Mouse (Mus musculus) embryonic facial prominence, embryonic 14.5 days (tissue): ENCODE results near the gene Ldlrad3. TPM values are rescaled to one million over a fixed set of nuclear protein-coding genes. Genes with fewer than 3 reads are reported as not detected.
A peak's percentile ranks its signal among the peaks of the same experiment; 100 is the strongest.

Source experiments
- ATAC-seq: fragments of 200-750 bp; cut with Nextera tagmentation; 2 replicates; pipeline ENCODE4 v1.8.0; 2017; ENCODE audit warnings: low read depth, moderate number of reproducible peaks, moderate TSS enrichment
- DNase-seq: peaks from one replicate; pipeline ENCODE4 v3.0.0-alpha.2; 2015; ENCODE audit warnings: low spot score
- H3K27ac ChIP-seq: fragments of 300-500 bp; sonication (generic); replicated peaks from 2 replicates; pipeline ENCODE4 v1.5.1; 2014; ENCODE audit warnings: low read depth, mild to moderate bottlenecking, low read length, moderate library complexity
- H3K27me3 ChIP-seq: fragments of 300-500 bp; sonication (generic); replicated peaks from 2 replicates; pipeline ENCODE4 v1.6.1; 2014; ENCODE audit warnings: low read length; ENCODE audit not compliant: control insufficient read depth, insufficient read depth
- H3K36me3 ChIP-seq: fragments of 300-500 bp; sonication (generic); 2 replicates; pipeline ENCODE4 v1.6.1; 2014; ENCODE audit warnings: low read length, mixed read lengths; ENCODE audit not compliant: control insufficient read depth, insufficient read depth
- H3K4me1 ChIP-seq: fragments of 300-500 bp; sonication (generic); 2 replicates; pipeline ENCODE4 v1.6.1; 2014; ENCODE audit warnings: antibody characterized with exemption, low read length; ENCODE audit not compliant: control insufficient read depth, insufficient read depth
- H3K4me2 ChIP-seq: fragments of 300-500 bp; sonication (generic); 2 replicates; pipeline ENCODE4 v1.6.1; 2014; ENCODE audit warnings: low read depth, mild to moderate bottlenecking, low read length, moderate library complexity, mixed read lengths
- H3K4me3 ChIP-seq: fragments of 300-500 bp; sonication (generic); 2 replicates; pipeline ENCODE4 v1.5.1; 2014; ENCODE audit warnings: low read depth, mild to moderate bottlenecking, low read length
- H3K9ac ChIP-seq: fragments of 300-500 bp; sonication (generic); 2 replicates; pipeline ENCODE4 v1.6.1; 2014; ENCODE audit warnings: low read depth, mild to moderate bottlenecking, low read length, moderate library complexity, mixed read lengths
- H3K9me3 ChIP-seq: fragments of 300-500 bp; sonication (generic); 2 replicates; pipeline ENCODE4 v1.6.1; 2016; ENCODE audit warnings: low read length; ENCODE audit not compliant: control insufficient read depth
- WGBS: fragments of 180-500 bp; shearing (Covaris S2); extraction: QIAGEN DNeasy Blood & Tissue Kit; methylation state at CpG from one replicate; pipeline ENCODE4 v1.1.7; 2014; 5-methylcytosine and 5-hydroxymethylcytosine counted together
- polyA plus RNA-seq: library from polyadenylated mRNA; unstranded; fragments of >200 nt; fragmentation: Nextera tagmentation; extraction: Ambion mirVana; gene quantifications from 2 replicates; pipeline ENCODE4 v1.2.1, GENCODE M21; 2014

The Ldlrad3 gene
- polyA plus RNA-seq, 1 experiment from 2014 or later: 48.2 TPM

DNA sequence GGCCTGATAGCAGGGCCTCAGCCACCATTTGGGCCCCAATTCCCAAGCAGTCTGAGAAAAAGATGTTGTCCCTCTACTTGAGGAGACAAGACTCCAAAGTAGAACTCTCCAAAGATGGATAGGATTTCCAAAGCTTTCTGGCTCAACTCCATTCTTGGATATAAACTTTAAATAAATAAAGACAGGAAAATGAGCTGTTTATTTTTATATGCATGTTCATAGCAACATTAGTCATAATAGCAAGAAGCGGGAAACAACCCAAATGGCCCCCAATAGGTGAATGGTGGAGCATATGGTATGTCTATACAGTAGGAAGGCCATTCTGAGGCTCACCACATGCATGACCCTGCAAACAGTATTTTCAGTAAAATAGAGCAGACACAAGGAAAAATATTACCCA is 251.2 kb downstream of the Ldlrad3 start:
- H3K4me2 ChIP-seq: no peak overlapping the region
- H3K27me3 ChIP-seq: no peaks in the 10 kb centered on the region
- no peaks in the 10 kb centered on the region for H3K9me3 ChIP-seq
- no peak overlapping the region for H3K4me3 ChIP-seq
- ATAC-seq (no peak), DNase-seq (no peak)
- no peak overlapping the region for H3K27ac ChIP-seq
- H3K9ac ChIP-seq: no peak overlapping the region
- H3K4me1 ChIP-seq: 0 out of 2 replicates have a peak, but pooled peaks cover 6% of the 10 kb centered on the region
- WGBS: 75% methylated on average over 1 of the region's 1 CpGs
- no peaks in the 10 kb centered on the region for H3K36me3 ChIP-seq

GRCm38 (mm10) chr2:101933301-101933700 is 252.9 kb downstream of the Ldlrad3 start:
- WGBS: 67% methylated on average over 3 of the region's 3 CpGs
- Histone ChIP-seq H3K27ac (no peak overlapping the region), H3K9ac (no peak overlapping the region), H3K4me2 (no peak overlapping the region), H3K27me3 (no peaks in the 10 kb centered on the region), H3K4me1 (0 out of 2 replicates have a peak, but pooled peaks cover 6% of the 10 kb centered on the region), H3K9me3 (no peaks in the 10 kb centered on the region), H3K4me3 (no peak overlapping the region), H3K36me3 (no peaks in the 10 kb centered on the region)
- no peak for DNase-seq
- no peak for ATAC-seq

GRCm38 (mm10) chr2:101932169-101932936 is 253.8 kb downstream of the Ldlrad3 start:
- Histone ChIP-seq H3K27ac (no peak overlapping the region), H3K4me1 (0 out of 2 replicates have a peak, but pooled peaks cover 6% of the 10 kb centered on the region), H3K36me3 (no peaks in the 10 kb centered on the region), H3K9ac (no peak overlapping the region), H3K4me2 (no peak overlapping the region), H3K27me3 (no peaks in the 10 kb centered on the region), H3K4me3 (no peak overlapping the region), H3K9me3 (no peaks in the 10 kb centered on the region)
- ATAC-seq: no peak
- DNase-seq: peak; percentile 12
- 57% methylated on average over 14 of the region's 14 CpGs for WGBS

DNA sequence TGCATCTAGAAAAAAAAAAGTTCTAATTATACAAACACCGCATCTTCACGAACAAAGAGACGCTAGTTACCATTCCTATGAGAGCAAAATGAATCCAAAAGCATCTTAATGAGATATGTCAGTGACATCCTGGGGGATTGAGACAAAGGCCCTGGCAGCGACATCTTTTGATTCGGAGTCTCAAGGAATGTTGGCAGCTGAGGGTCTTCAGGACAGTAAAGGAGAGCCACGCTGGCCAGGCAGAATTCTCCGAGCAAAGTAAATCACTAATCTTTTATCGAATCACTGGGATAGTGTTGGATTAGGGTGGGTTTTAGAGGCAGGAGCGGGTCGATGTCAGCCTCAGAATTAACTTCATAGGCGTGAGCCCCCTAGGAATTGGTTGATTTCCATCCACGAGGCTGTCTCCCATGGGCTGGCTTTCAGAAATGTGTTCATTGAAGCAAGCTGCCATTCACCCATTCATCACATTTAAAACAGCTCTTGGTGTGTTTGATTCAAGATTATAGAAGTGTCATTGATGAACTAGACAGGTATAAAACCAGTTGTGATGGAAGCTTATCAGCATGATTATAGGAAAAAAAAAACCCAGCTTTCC is 260.5 kb downstream of the Ldlrad3 start:
- WGBS: 79% methylated on average over 12 of the region's 12 CpGs
- H3K36me3 ChIP-seq: no peaks in the 10 kb centered on the region
- H3K27ac ChIP-seq: no peak overlapping the region
- no peaks in the 10 kb centered on the region for H3K9me3 ChIP-seq
- no peak for ATAC-seq
- no peaks in the 10 kb centered on the region for H3K4me1 ChIP-seq
- no peaks in the 10 kb centered on the region for H3K27me3 ChIP-seq
- no peak overlapping the region for H3K4me2 ChIP-seq
- H3K9ac ChIP-seq: no peak overlapping the region
- H3K4me3 ChIP-seq: no peak overlapping the region
- no peak for DNase-seq

DNA sequence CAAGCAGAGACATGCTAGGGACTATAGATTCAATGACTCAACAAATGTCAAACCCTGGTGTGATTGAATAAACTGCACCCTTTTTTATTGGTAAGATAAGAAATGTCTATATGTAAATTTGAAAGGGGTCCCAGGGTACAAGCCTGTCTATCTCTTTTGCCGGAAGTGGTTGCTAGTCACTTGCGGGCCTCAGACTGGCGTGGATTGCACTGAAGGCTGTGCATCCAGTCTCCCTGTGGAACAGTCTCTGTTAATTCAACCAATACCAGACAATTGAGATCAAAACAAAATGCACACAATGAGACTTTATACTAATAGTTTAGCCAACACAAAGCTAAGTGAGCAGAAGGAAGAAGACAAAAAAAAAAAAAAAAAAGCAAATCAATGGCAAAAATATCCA is 261.0 kb downstream of the Ldlrad3 start:
- Histone ChIP-seq H3K4me3 (no peak overlapping the region), H3K36me3 (no peaks in the 10 kb centered on the region), H3K4me1 (no peaks in the 10 kb centered on the region), H3K9ac (no peak overlapping the region), H3K9me3 (no peaks in the 10 kb centered on the region), H3K4me2 (no peak overlapping the region), H3K27me3 (no peaks in the 10 kb centered on the region), H3K27ac (no peak overlapping the region)
- ATAC-seq: no peak
- no peak for DNase-seq
- 88% methylated on average over 3 of the region's 3 CpGs for WGBS

DNA sequence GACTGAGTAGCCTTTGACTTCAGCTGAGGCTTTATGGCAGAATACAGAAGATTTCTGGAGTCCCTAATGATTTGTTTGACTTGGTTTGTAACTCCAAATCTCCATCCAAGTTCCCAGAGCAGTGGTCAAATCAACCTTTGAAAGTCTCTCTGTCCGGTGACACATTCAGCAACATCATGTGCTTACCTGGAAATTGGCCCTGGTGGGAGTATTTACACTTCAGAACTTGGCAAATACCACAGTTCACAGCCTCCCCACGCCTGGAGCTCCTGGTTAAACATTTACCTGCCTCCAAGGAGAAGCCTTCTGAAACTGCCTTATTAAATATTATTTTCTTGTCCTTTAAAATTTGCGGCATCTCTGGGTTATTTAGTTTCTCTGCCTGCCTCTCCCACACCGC is 263.0 kb downstream of the Ldlrad3 start:
- H3K9ac ChIP-seq: no peak overlapping the region
- H3K36me3 ChIP-seq: no peaks in the 10 kb centered on the region
- WGBS: 72% methylated on average over 4 of the region's 4 CpGs
- H3K27me3 ChIP-seq: no peaks in the 10 kb centered on the region
- no peak overlapping the region for H3K4me2 ChIP-seq
- no peak overlapping the region for H3K27ac ChIP-seq
- DNase-seq (no peak), ATAC-seq (no peak)
- no peaks in the 10 kb centered on the region for H3K9me3 ChIP-seq
- H3K4me3 ChIP-seq: no peak overlapping the region
- 0 out of 2 replicates have a peak, but pooled peaks cover 3% of the 10 kb centered on the region for H3K4me1 ChIP-seq

DNA sequence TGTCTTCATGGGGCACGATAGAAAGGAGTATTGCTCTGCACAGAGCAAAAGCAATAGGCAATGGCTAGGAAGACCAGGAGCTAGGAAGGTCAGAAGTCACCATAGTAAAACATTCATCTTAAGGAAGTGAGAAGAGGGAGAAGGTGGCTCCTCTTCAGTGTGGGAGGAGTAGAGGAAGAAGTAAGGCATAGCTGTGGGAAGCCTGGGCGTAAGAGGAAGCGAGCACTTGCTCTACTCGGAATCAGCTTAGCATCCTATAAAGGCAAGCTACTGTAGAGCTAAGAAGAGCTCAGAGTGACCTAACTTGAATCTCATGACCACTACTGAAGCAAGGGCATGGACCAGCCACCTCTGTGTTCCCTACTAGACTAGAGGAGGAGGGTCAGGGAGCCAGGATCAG is 263.9 kb downstream of the Ldlrad3 start:
- no peak overlapping the region for H3K4me3 ChIP-seq
- DNase-seq (no peak), ATAC-seq (no peak)
- no peak overlapping the region for H3K9ac ChIP-seq
- H3K36me3 ChIP-seq: no peaks in the 10 kb centered on the region
- H3K4me2 ChIP-seq: no peak overlapping the region
- 97% methylated on average over 4 of the region's 4 CpGs for WGBS
- no peak overlapping the region for H3K27ac ChIP-seq
- H3K4me1 ChIP-seq: 0 out of 2 replicates have a peak, but pooled peaks cover 3% of the 10 kb centered on the region
- H3K9me3 ChIP-seq: no peaks in the 10 kb centered on the region
- H3K27me3 ChIP-seq: no peaks in the 10 kb centered on the region

DNA sequence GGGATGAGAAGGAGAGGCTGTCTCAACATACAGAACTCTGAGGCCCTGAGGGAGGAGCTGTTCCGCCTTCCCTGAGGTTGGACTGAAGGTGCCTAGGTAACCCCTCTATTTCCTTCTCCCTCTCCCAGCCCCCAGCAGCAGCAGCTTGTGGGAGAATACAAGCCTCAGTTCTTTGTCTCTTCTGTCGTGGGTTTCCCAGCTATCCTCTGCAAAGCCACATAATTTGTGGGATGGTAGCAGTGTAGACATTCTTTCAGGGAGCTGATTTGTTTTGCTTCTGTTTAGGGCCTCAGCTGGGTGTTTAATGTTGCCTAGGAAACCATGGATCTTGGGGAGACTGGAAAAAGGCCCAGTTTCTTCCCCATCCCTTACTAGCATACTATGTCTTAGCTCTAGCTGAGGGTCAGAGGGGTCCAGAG is 266.0 kb downstream of the Ldlrad3 start:
- H3K9ac ChIP-seq: no peak overlapping the region
- DNase-seq: no peak
- no peak overlapping the region for H3K4me3 ChIP-seq
- H3K27ac ChIP-seq: no peak overlapping the region
- no peaks in the 10 kb centered on the region for H3K36me3 ChIP-seq
- no peaks in the 10 kb centered on the region for H3K9me3 ChIP-seq
- WGBS: 56% methylated on average over 2 of the region's 2 CpGs
- no peaks in the 10 kb centered on the region for H3K27me3 ChIP-seq
- no peak overlapping the region for H3K4me2 ChIP-seq
- 0 out of 2 replicates have a peak, but pooled peaks cover 3% of the 10 kb centered on the region for H3K4me1 ChIP-seq
- ATAC-seq: no peak
